Mouse (Mus musculus): ENCODE measurements around the gene Lcn9. TPM values are rescaled to one million over a fixed set of nuclear protein-coding genes. Genes with fewer than 3 reads are reported as not detected.
"Not testable (repeated sequence)": the region's sequence is repeated elsewhere in the genome, so short reads cannot be mapped to it uniquely, and the experiment has no call there.

Lcn9 gene
- polyA plus RNA-seq, 2 experiments: not detected

GRCm38 (mm10) chr2:25798065-25798464, 24.9 kb upstream of the Lcn9 start:
- Histone ChIP-seq H3K4me1 (ENCODE audit: control insufficient read depth, insufficient read depth, low read length) (no peaks in the 10 kb centered on the region), H3K4me3 (replicated peaks; ENCODE audit: low read length) (no peak overlapping the region), H3K36me3 (ENCODE audit: control insufficient read depth, insufficient read depth, low read length) (no peaks in the 10 kb centered on the region), H3K4me2 (replicated peaks; ENCODE audit: low read depth, low read length, severe bottlenecking) (no peak overlapping the region), H3K27ac (replicated peaks; ENCODE audit: low read depth, low read length) (no peak overlapping the region), H3K27me3 (ENCODE audit: control insufficient read depth, insufficient read depth, low read length) (no peaks in the 10 kb centered on the region), H3K9me3 (ENCODE audit: control insufficient read depth, low read length) (no peaks in the 10 kb centered on the region), H3K9ac (ENCODE audit: low read depth, low read length, severe bottlenecking) (no peak overlapping the region)
- ATAC-seq (ENCODE audit: low FRiP score, low read depth) (no peak), DNase-seq (ENCODE audit: low spot score) (no peak)
- WGBS: 56% methylated on average over 5 of the region's 5 CpGs
- TF ChIP-seq POLR2A (IDR thresholded peaks at IDR 0.05; ENCODE audit: borderline replicate concordance, extremely low read depth, insufficient read depth, insufficient read length): no peak

GRCm38 (mm10) chr2:25811711-25812110, 11.2 kb upstream of the Lcn9 start:
- Histone ChIP-seq H3K27ac (replicated peaks; ENCODE audit: low read depth, low read length) (no peak overlapping the region), H3K4me3 (replicated peaks; ENCODE audit: low read length) (no peak overlapping the region), H3K4me2 (replicated peaks; ENCODE audit: low read depth, low read length, severe bottlenecking) (no peak overlapping the region), H3K36me3 (ENCODE audit: control insufficient read depth, insufficient read depth, low read length) (no peaks in the 10 kb centered on the region), H3K9ac (ENCODE audit: low read depth, low read length, severe bottlenecking) (no peak overlapping the region), H3K27me3 (ENCODE audit: control insufficient read depth, insufficient read depth, low read length) (no peaks in the 10 kb centered on the region), H3K9me3 (ENCODE audit: control insufficient read depth, low read length) (no peaks in the 10 kb centered on the region), H3K4me1 (ENCODE audit: control insufficient read depth, insufficient read depth, low read length) (no peaks in the 10 kb centered on the region)
- 78% methylated on average over 2 of the region's 2 CpGs for WGBS
- DNase-seq (ENCODE audit: low spot score): no peak
- TF ChIP-seq POLR2A (IDR thresholded peaks at IDR 0.05; ENCODE audit: borderline replicate concordance, extremely low read depth, insufficient read depth, insufficient read length): no peak
- ATAC-seq (ENCODE audit: low FRiP score, low read depth): no peak

GRCm38 (mm10) chr2:25813364-25813763, 9.6 kb upstream of the Lcn9 start:
- 75% methylated on average over 5 of the region's 5 CpGs for WGBS
- no peak overlapping the region for H3K4me2 ChIP-seq (replicated peaks; ENCODE audit: low read depth, low read length, severe bottlenecking)
- no peak overlapping the region for H3K4me3 ChIP-seq (replicated peaks; ENCODE audit: low read length)
- no peaks in the 10 kb centered on the region for H3K36me3 ChIP-seq (ENCODE audit: control insufficient read depth, insufficient read depth, low read length)
- H3K4me1 ChIP-seq (ENCODE audit: control insufficient read depth, insufficient read depth, low read length): no peaks in the 10 kb centered on the region
- DNase-seq (ENCODE audit: low spot score) (no peak), ATAC-seq (ENCODE audit: low FRiP score, low read depth) (no peak)
- H3K27me3 ChIP-seq (ENCODE audit: control insufficient read depth, insufficient read depth, low read length): no peaks in the 10 kb centered on the region
- TF ChIP-seq POLR2A (IDR thresholded peaks at IDR 0.05; ENCODE audit: borderline replicate concordance, extremely low read depth, insufficient read depth, insufficient read length): no peak
- H3K9ac ChIP-seq (ENCODE audit: low read depth, low read length, severe bottlenecking): no peak overlapping the region
- no peaks in the 10 kb centered on the region for H3K9me3 ChIP-seq (ENCODE audit: control insufficient read depth, low read length)
- H3K27ac ChIP-seq (replicated peaks; ENCODE audit: low read depth, low read length): no peak overlapping the region

- not testable (repeated sequence) for H3K4me1 ChIP-seq (ENCODE audit: control insufficient read depth, insufficient read depth, low read length); DNase-seq (ENCODE audit: low spot score); H3K4me3 ChIP-seq (replicated peaks; ENCODE audit: low read length); H3K4me2 ChIP-seq (replicated peaks; ENCODE audit: low read depth, low read length, severe bottlenecking); H3K9ac ChIP-seq (ENCODE audit: low read depth, low read length, severe bottlenecking); H3K9me3 ChIP-seq (ENCODE audit: control insufficient read depth, low read length); H3K27ac ChIP-seq (replicated peaks; ENCODE audit: low read depth, low read length); H3K36me3 ChIP-seq (ENCODE audit: control insufficient read depth, insufficient read depth, low read length); H3K27me3 ChIP-seq (ENCODE audit: control insufficient read depth, insufficient read depth, low read length); ATAC-seq (ENCODE audit: low FRiP score, low read depth)
- WGBS: 79% methylated on average over 1 of the region's 1 CpGs
These were observed 7.2 kb upstream of the Lcn9 start, which contains the start of gene Glt6d1 for GRCm38 (mm10) chr2:25815748-25816147. TSS of gene Glt6d1 (minus strand) at chr2:25815848.

- Histone ChIP-seq H3K4me1 (ENCODE audit: control insufficient read depth, insufficient read depth, low read length) (no peaks in the 10 kb centered on the region), H3K9me3 (ENCODE audit: control insufficient read depth, low read length) (no peaks in the 10 kb centered on the region), H3K9ac (ENCODE audit: low read depth, low read length, severe bottlenecking) (no peak overlapping the region), H3K27me3 (ENCODE audit: control insufficient read depth, insufficient read depth, low read length) (no peaks in the 10 kb centered on the region), H3K27ac (replicated peaks; ENCODE audit: low read depth, low read length) (no peak overlapping the region), H3K36me3 (ENCODE audit: control insufficient read depth, insufficient read depth, low read length) (no peaks in the 10 kb centered on the region), H3K4me2 (replicated peaks; ENCODE audit: low read depth, low read length, severe bottlenecking) (no peak overlapping the region), H3K4me3 (replicated peaks; ENCODE audit: low read length) (no peak overlapping the region)
- no peak for DNase-seq (ENCODE audit: low spot score)
- TF ChIP-seq POLR2A (IDR thresholded peaks at IDR 0.05; ENCODE audit: borderline replicate concordance, extremely low read depth, insufficient read depth, insufficient read length): no peak
- ATAC-seq (ENCODE audit: low FRiP score, low read depth): no peak
- WGBS: 86% methylated on average over 3 of the region's 3 CpGs
These were observed 1.8 kb downstream of the Lcn9 start for GRCm38 (mm10) chr2:25824751-25825150.

- WGBS: 82% methylated on average over 8 of the region's 8 CpGs
- Histone ChIP-seq H3K27me3 (ENCODE audit: control insufficient read depth, insufficient read depth, low read length) (no peaks in the 10 kb centered on the region), H3K27ac (replicated peaks; ENCODE audit: low read depth, low read length) (no peak overlapping the region), H3K4me1 (ENCODE audit: control insufficient read depth, insufficient read depth, low read length) (no peaks in the 10 kb centered on the region), H3K4me3 (replicated peaks; ENCODE audit: low read length) (no peak overlapping the region), H3K9ac (ENCODE audit: low read depth, low read length, severe bottlenecking) (no peak overlapping the region), H3K4me2 (replicated peaks; ENCODE audit: low read depth, low read length, severe bottlenecking) (no peak overlapping the region), H3K36me3 (ENCODE audit: control insufficient read depth, insufficient read depth, low read length) (no peaks in the 10 kb centered on the region), H3K9me3 (ENCODE audit: control insufficient read depth, low read length) (no peaks in the 10 kb centered on the region)
- ATAC-seq (ENCODE audit: low FRiP score, low read depth) (no peak), DNase-seq (ENCODE audit: low spot score) (no peak)
- no peak for TF ChIP-seq POLR2A (IDR thresholded peaks at IDR 0.05; ENCODE audit: borderline replicate concordance, extremely low read depth, insufficient read depth, insufficient read length)
These were observed 5.5 kb downstream of the Lcn9 start for GRCm38 (mm10) chr2:25828344-25828947.
